Mouse (Mus musculus) MEL (cell line): ENCODE data around the gene Ino80b. TPM values are rescaled to one million over a fixed set of nuclear protein-coding genes. Genes with fewer than 3 reads are reported as not detected.

ENCODE experiments used
- DNase-seq: peaks from one replicate; pipeline ENCODE4 v3.0.0; 2011; ENCODE audit warnings: low read depth, low spot score
- H3K27ac ChIP-seq: 2 replicates; pipeline ENCODE4 v1.5.1; 2012; ENCODE audit warnings: low read depth, mild to moderate bottlenecking, control low read depth, low read length, moderate library complexity; ENCODE audit not compliant: control insufficient read depth
- H3K27me3 ChIP-seq, 2 experiments: fragments of 150-350 bp in 1 of 2; sonication (generic) in 1 of 2; 2 replicates each; pipeline ENCODE4 v1.6.1; 2012; ENCODE audit warnings: low read length in 2 of 2, mild to moderate bottlenecking in 2 of 2, improper control_type of control experiment in 1 of 2, moderate library complexity in 1 of 2; ENCODE audit not compliant: insufficient read depth in 2 of 2, control insufficient read depth in 1 of 2
- H3K36me3 ChIP-seq, 2 experiments: 2 replicates each; pipeline ENCODE4 v1.6.1; 2012 to 2014; ENCODE audit warnings: low read length in 2 of 2, improper control_type of control experiment in 1 of 2, inconsistent platforms in 1 of 2, mild to moderate bottlenecking in 1 of 2; ENCODE audit not compliant: insufficient read depth in 2 of 2, control insufficient read depth in 1 of 2
- H3K4me1 ChIP-seq, 2 experiments: fragments of 150-350 bp in 1 of 2; sonication (generic) in 1 of 2; 2 replicates each; pipeline ENCODE4 v1.6.1; 2012; ENCODE audit warnings: low read length in 2 of 2, improper control_type of control experiment in 1 of 2, mild to moderate bottlenecking in 1 of 2; ENCODE audit not compliant: insufficient read depth in 2 of 2, control insufficient read depth in 1 of 2
- H3K4me3 ChIP-seq, 2 experiments: fragments of 150-350 bp in 1 of 2; sonication (generic) in 1 of 2; 2 replicates each; pipeline ENCODE4 v1.5.1; 2012; ENCODE audit warnings: low read depth in 2 of 2, low read length in 2 of 2, mild to moderate bottlenecking in 2 of 2, moderate library complexity in 2 of 2, control low read depth in 1 of 2, improper control_type of control experiment in 1 of 2; ENCODE audit not compliant: control insufficient read depth in 1 of 2, insufficient read depth in 1 of 2
- H3K79me2 ChIP-seq: 2 replicates; pipeline ENCODE4 v1.6.1; 2012; ENCODE audit warnings: mild to moderate bottlenecking, low read length, moderate library complexity; ENCODE audit not compliant: control insufficient read depth, poor library complexity, insufficient read depth
- H3K9ac ChIP-seq: 2 replicates; pipeline ENCODE4 v1.6.1; 2012; ENCODE audit warnings: low read depth, mild to moderate bottlenecking, control low read depth, low read length, moderate library complexity; ENCODE audit not compliant: control insufficient read depth, poor library complexity, severe bottlenecking
- H3K9me3 ChIP-seq: fragments of 150-350 bp; sonication (generic); replicated peaks from 2 replicates; pipeline ENCODE4 v1.6.1; 2012; ENCODE audit warnings: mild to moderate bottlenecking, low read length, improper control_type of control experiment, moderate library complexity; ENCODE audit not compliant: insufficient read depth
- CHD1 ChIP-seq: IDR thresholded peaks from 2 replicates; pipeline ENCODE4 v1.6.1; 2012; ENCODE audit warnings: low read depth, mild to moderate bottlenecking, inconsistent platforms, low read length, improper control_type of control experiment
- CHD2 ChIP-seq: IDR thresholded peaks from 2 replicates; pipeline ENCODE4 v1.6.1; 2011; ENCODE audit warnings: low read length, improper control_type of control experiment
- EP300 ChIP-seq, 2 experiments: IDR thresholded peaks; 2 replicates each; pipeline ENCODE4 v1.6.1; 2011; ENCODE audit warnings: improper control_type of control experiment in 2 of 2, low read length in 2 of 2, low read depth in 1 of 2, mild to moderate bottlenecking in 1 of 2
- ETS1 ChIP-seq: IDR thresholded peaks from 2 replicates; pipeline ENCODE4 v1.6.1; 2012; ENCODE audit warnings: low read depth, mild to moderate bottlenecking, inconsistent platforms, low read length, improper control_type of control experiment, moderate library complexity
- JUND ChIP-seq: IDR thresholded peaks from 2 replicates; pipeline ENCODE4 v1.6.1; 2011; ENCODE audit warnings: low read depth, mild to moderate bottlenecking, improper control_type of control experiment, low read length
- KAT2A ChIP-seq: conservative IDR thresholded peaks from 2 replicates; pipeline ENCODE4 v1.6.1; 2012; ENCODE audit warnings: low read depth, low read length, improper control_type of control experiment, inconsistent platforms
- MAFK ChIP-seq: IDR thresholded peaks from 2 replicates; pipeline ENCODE4 v1.6.1; 2011; ENCODE audit warnings: low read depth, mild to moderate bottlenecking, low read length, improper control_type of control experiment, borderline replicate concordance
- MAX ChIP-seq: IDR thresholded peaks from 2 replicates; pipeline ENCODE4 v1.6.1; 2011; ENCODE audit warnings: low read length, improper control_type of control experiment
- MXI1 ChIP-seq: IDR thresholded peaks from 2 replicates; pipeline ENCODE4 v1.6.1; 2011; ENCODE audit warnings: mild to moderate bottlenecking, low read depth, low read length, improper control_type of control experiment
- MYB ChIP-seq: IDR thresholded peaks from 2 replicates; pipeline ENCODE4 v1.6.1; 2011; ENCODE audit warnings: mild to moderate bottlenecking, low read depth, low read length, improper control_type of control experiment
- MYC ChIP-seq: IDR thresholded peaks from 2 replicates; pipeline ENCODE4 v1.6.1; 2011; ENCODE audit warnings: low read depth, mild to moderate bottlenecking, low read length, improper control_type of control experiment, moderate library complexity
- NRF1 ChIP-seq: IDR thresholded peaks from 2 replicates; pipeline ENCODE4 v1.6.1; 2014; ENCODE audit warnings: low read depth, mild to moderate bottlenecking, inconsistent platforms, low read length, improper control_type of control experiment, moderate library complexity; ENCODE audit not compliant: poor library complexity, insufficient read depth, severe bottlenecking
- POLR2A ChIP-seq, 2 experiments: IDR thresholded peaks; 2 replicates each; pipeline ENCODE4 v1.6.1; 2011 to 2012; ENCODE audit warnings: low read length in 2 of 2, mild to moderate bottlenecking in 2 of 2, control low read depth in 1 of 2, improper control_type of control experiment in 1 of 2, low read depth in 1 of 2, moderate library complexity in 1 of 2; ENCODE audit not compliant: control insufficient read depth in 1 of 2, insufficient read depth in 1 of 2, poor library complexity in 1 of 2
- RAD21 ChIP-seq: IDR thresholded peaks from 2 replicates; pipeline ENCODE4 v1.6.1; 2011; ENCODE audit warnings: mild to moderate bottlenecking, low read depth, low read length, improper control_type of control experiment
- RCOR1 ChIP-seq: IDR thresholded peaks from 2 replicates; pipeline ENCODE4 v1.6.1; 2012; ENCODE audit warnings: low read depth, mild to moderate bottlenecking, inconsistent platforms, low read length, improper control_type of control experiment
- SIN3A ChIP-seq: IDR thresholded peaks from 2 replicates; pipeline ENCODE4 v1.6.1; 2012; ENCODE audit warnings: low read length, improper control_type of control experiment, inconsistent platforms
- SMC3 ChIP-seq: IDR thresholded peaks from 2 replicates; pipeline ENCODE4 v1.6.1; 2011; ENCODE audit warnings: low read depth, low read length, improper control_type of control experiment
- TBP ChIP-seq: IDR thresholded peaks from 2 replicates; pipeline ENCODE4 v1.8.0; 2011; ENCODE audit warnings: low read depth, low read length, improper control_type of control experiment
- TCF12 ChIP-seq: IDR thresholded peaks from 2 replicates; pipeline ENCODE4 v1.6.1; 2014; ENCODE audit warnings: low read depth, mild to moderate bottlenecking, inconsistent platforms, low read length, improper control_type of control experiment, moderate library complexity
- UBTF ChIP-seq: IDR thresholded peaks from 2 replicates; pipeline ENCODE4 v1.6.1; 2012; ENCODE audit warnings: low read depth, mild to moderate bottlenecking, inconsistent platforms, low read length, improper control_type of control experiment, moderate library complexity, borderline replicate concordance; ENCODE audit not compliant: insufficient read depth
- USF2 ChIP-seq, 2 experiments: IDR thresholded peaks; 2 replicates each; pipeline ENCODE4 v1.6.1; 2011 to 2012; ENCODE audit warnings: improper control_type of control experiment in 2 of 2, low read length in 2 of 2, borderline replicate concordance in 1 of 2, inconsistent platforms in 1 of 2, low read depth in 1 of 2, mild to moderate bottlenecking in 1 of 2; ENCODE audit not compliant: insufficient read depth in 1 of 2
- ZC3H11A ChIP-seq: IDR thresholded peaks from 2 replicates; pipeline ENCODE4 v1.6.1; 2012; ENCODE audit warnings: low read depth, mild to moderate bottlenecking, inconsistent platforms, low read length, improper control_type of control experiment
- ZMIZ1 ChIP-seq: IDR thresholded peaks from 2 replicates; pipeline ENCODE4 v1.6.1; 2012; ENCODE audit warnings: low read depth, mild to moderate bottlenecking, inconsistent platforms, low read length, improper control_type of control experiment, moderate library complexity
- ZNF384 ChIP-seq: IDR thresholded peaks from 2 replicates; pipeline ENCODE4 v1.6.1; 2012; ENCODE audit warnings: low read depth, mild to moderate bottlenecking, inconsistent platforms, low read length, improper control_type of control experiment
- polyA plus RNA-seq, 2 experiments: library from polyadenylated mRNA; stranded (reverse) in 1 of 2; unstranded in 1 of 2; fragments of >175 nt in 1 of 2; fragments of >200 nt in 1 of 2; gene quantifications; 2 replicates each; pipeline versions ENCODE4 v1.2.1 to v1.2.4; 2012; ENCODE audit warnings: low replicate concordance in 2 of 2, low read depth in 1 of 2; ENCODE audit not compliant: insufficient read length in 2 of 2, insufficient read depth in 1 of 2, missing spikeins in 1 of 2
- total RNA-seq: library from RNA; depleted of rRNA; stranded (reverse); fragments of 300-350 nt; gene quantifications from 2 replicates; pipeline ENCODE4 v1.2.3, GENCODE M21; 2012

Gene Ino80b
- total and polyA plus RNA-seq, 3 experiments = 30.6 to 40.9 TPM; not detected in 1

- Histone ChIP-seq H3K4me3 (no peak overlapping the region; a peak in 1 of 4 replicates), H3K9me3 (no peaks in the 10 kb centered on the region), H3K4me1 (peaks cover 0 to 5% of the 10 kb centered on the region in 2 experiments; a peak in 3 of 4 replicates), H3K9ac (no peak overlapping the region), H3K36me3 (peaks cover 0 to 4% of the 10 kb centered on the region in 2 experiments; a peak in 1 of 4 replicates), H3K27me3 (0 out of 4 replicates have a peak, but pooled peaks cover 0 to 1% of the 10 kb centered on the region in 2 experiments), H3K79me2 (no peaks in the 10 kb centered on the region)
- DNase-seq = peak; percentile 59
- TF ChIP-seq NRF1 = no peak
- no peak for TF ChIP-seq SIN3A
- no peak for TF ChIP-seq MXI1
- TF ChIP-seq CHD2 = no peak
- TF ChIP-seq SMC3 = no peak
- no peak for TF ChIP-seq MAX
- no peak for TF ChIP-seq RAD21
- no peak for TF ChIP-seq RCOR1
- TF ChIP-seq MAFK = no peak
- no peak for TF ChIP-seq JUND
- TF ChIP-seq, all 39 proteins: peak for 0
- H3K27ac ChIP-seq = no peak overlapping the region
Observed at GRCm38 (mm10) chr6:83095968-83096367, 29.3 kb downstream of the Ino80b start.

GRCm38 (mm10) chr6:83092416-83093127 lies 32.7 kb downstream of the Ino80b start:
- DNase-seq = no peak
- TF ChIP-seq EP300 (IDR thresholded peaks at IDR 0.05; ENCODE audit: low read depth in 1 of 2, low read length in 2 of 2) (no peak), MYC (no peak), ZNF384 (no peak), POLR2A (IDR thresholded peaks at IDR 0.05; ENCODE audit: control insufficient read depth in 1 of 2, insufficient read depth in 1 of 2, low read depth in 1 of 2, low read length in 2 of 2, poor library complexity in 1 of 2) (no peak), ZMIZ1 (no peak), NRF1 (no peak), TCF12 (no peak), TBP (no peak), RAD21 (no peak), ETS1 (no peak), ZC3H11A (no peak), KAT2A (no peak), USF2 (IDR thresholded peaks at IDR 0.05; ENCODE audit: borderline replicate concordance in 1 of 2, insufficient read depth in 1 of 2, low read depth in 1 of 2, low read length in 2 of 2) (no peak), CHD1 (no peak), MYB (no peak), UBTF (no peak)
- peaks cover 2 to 5% of the 10 kb centered on the region in 2 experiments; a peak in 2 of 4 replicates for H3K27me3 ChIP-seq
- H3K36me3 ChIP-seq = no peaks in the 10 kb centered on the region
- H3K27ac ChIP-seq = no peak overlapping the region
- H3K79me2 ChIP-seq = no peaks in the 10 kb centered on the region
- H3K9ac ChIP-seq = no peak overlapping the region
- H3K9me3 ChIP-seq = no peaks in the 10 kb centered on the region
- no peaks in the 10 kb centered on the region for H3K4me1 ChIP-seq
- no peak overlapping the region for H3K4me3 ChIP-seq
